Mouse (Mus musculus): ENCODE results near the gene 3110009E18Rik. TPM values are rescaled to one million over a fixed set of nuclear protein-coding genes. Genes with fewer than 3 reads are reported as not detected.

Gene 3110009E18Rik
- total and polyA plus RNA-seq, 2 experiments from 2014 or later, result 2.2 to 10.7 TPM

- Histone ChIP-seq H3K36me3 (ENCODE audit: insufficient read depth, low read length) (no peaks in the 10 kb centered on the region), H3K4me1 (ENCODE audit: insufficient read depth, low read length) (peaks cover 6% of the 10 kb centered on the region; the same call in 1 of the 2 replicates), H3K27ac (no peak overlapping the region), H3K4me3 (ENCODE audit: low read length) (no peak overlapping the region), H3K9ac (replicated peaks; ENCODE audit: low read length) (no peak overlapping the region), H3K9me3 (ENCODE audit: low read length) (no peaks in the 10 kb centered on the region), H3K27me3 (ENCODE audit: insufficient read depth, low read length) (no peaks in the 10 kb centered on the region), H3K4me2 (ENCODE audit: low read depth, low read length) (no peak overlapping the region)
- DNase-seq (ENCODE audit: low spot score), result no peak
- WGBS, result 21% methylated on average over 9 of the region's 9 CpGs
- no peak for ATAC-seq
- no peak for TF ChIP-seq CTCF (IDR thresholded peaks at IDR 0.05; ENCODE audit: low read depth)
These were observed 43.1 kb upstream of the 3110009E18Rik start for GRCm38 (mm10) chr1:120077746-120078410.

- ATAC-seq, result no peak
- no peaks in the 10 kb centered on the region for H3K9me3 ChIP-seq (ENCODE audit: low read length)
- H3K4me1 ChIP-seq (ENCODE audit: insufficient read depth, low read length), result no peaks in the 10 kb centered on the region
- DNase-seq (ENCODE audit: low spot score), result no peak
- H3K4me2 ChIP-seq (ENCODE audit: low read depth, low read length), result no peak overlapping the region
- no peak overlapping the region for H3K27ac ChIP-seq
- no peak for TF ChIP-seq CTCF (IDR thresholded peaks at IDR 0.05; ENCODE audit: low read depth)
- H3K27me3 ChIP-seq (ENCODE audit: insufficient read depth, low read length), result no peaks in the 10 kb centered on the region
- no peak overlapping the region for H3K4me3 ChIP-seq (ENCODE audit: low read length)
- no peaks in the 10 kb centered on the region for H3K36me3 ChIP-seq (ENCODE audit: insufficient read depth, low read length)
- WGBS, result 88% methylated on average over 1 of the region's 1 CpGs
- no peak overlapping the region for H3K9ac ChIP-seq (replicated peaks; ENCODE audit: low read length)
These were observed 40.4 kb upstream of the 3110009E18Rik start for GRCm38 (mm10) chr1:120080632-120081031.

- ATAC-seq (no peak), DNase-seq (ENCODE audit: low spot score) (no peak)
- Histone ChIP-seq H3K27ac (no peak overlapping the region), H3K4me2 (ENCODE audit: low read depth, low read length) (no peak overlapping the region), H3K4me3 (ENCODE audit: low read length) (no peak overlapping the region), H3K9me3 (ENCODE audit: low read length) (no peaks in the 10 kb centered on the region), H3K36me3 (ENCODE audit: insufficient read depth, low read length) (no peaks in the 10 kb centered on the region), H3K9ac (replicated peaks; ENCODE audit: low read length) (no peak overlapping the region), H3K27me3 (ENCODE audit: insufficient read depth, low read length) (no peaks in the 10 kb centered on the region), H3K4me1 (ENCODE audit: insufficient read depth, low read length) (no peaks in the 10 kb centered on the region)
- TF ChIP-seq CTCF (IDR thresholded peaks at IDR 0.05; ENCODE audit: low read depth), result no peak
- WGBS, result 42% methylated on average over 7 of the region's 7 CpGs
These were observed 37.9 kb upstream of the 3110009E18Rik start for GRCm38 (mm10) chr1:120082957-120083585.

- H3K9me3 ChIP-seq (ENCODE audit: low read length), result no peaks in the 10 kb centered on the region
- WGBS, result 57% methylated on average over 5 of the region's 5 CpGs
These were observed 37.0 kb upstream of the 3110009E18Rik start for GRCm38 (mm10) chr1:120083921-120084517.

GRCm38 (mm10) chr1:120085696-120086095 is 35.3 kb upstream of the 3110009E18Rik start:
- no peaks in the 10 kb centered on the region for H3K9me3 ChIP-seq (ENCODE audit: low read length)
- H3K4me1 ChIP-seq (ENCODE audit: insufficient read depth, low read length), result no peaks in the 10 kb centered on the region
- no peaks in the 10 kb centered on the region for H3K27me3 ChIP-seq (ENCODE audit: insufficient read depth, low read length)
- no peak overlapping the region for H3K9ac ChIP-seq (replicated peaks; ENCODE audit: low read length)
- H3K4me3 ChIP-seq (ENCODE audit: low read length), result no peak overlapping the region
- WGBS, result 66% methylated on average over 3 of the region's 3 CpGs
- H3K27ac ChIP-seq, result no peak overlapping the region
- no peak for TF ChIP-seq CTCF (IDR thresholded peaks at IDR 0.05; ENCODE audit: low read depth)
- H3K4me2 ChIP-seq (ENCODE audit: low read depth, low read length), result no peak overlapping the region
- DNase-seq (ENCODE audit: low spot score), result no peak
- no peaks in the 10 kb centered on the region for H3K36me3 ChIP-seq (ENCODE audit: insufficient read depth, low read length)
- no peak for ATAC-seq

More at GRCm38 (mm10) chr1:120083921-120084517, 37.0 kb upstream of the 3110009E18Rik start:
- Histone ChIP-seq H3K4me1 (ENCODE audit: insufficient read depth, low read length) (no peaks in the 10 kb centered on the region), H3K36me3 (ENCODE audit: insufficient read depth, low read length) (no peaks in the 10 kb centered on the region), H3K4me2 (ENCODE audit: low read depth, low read length) (no peak overlapping the region), H3K27me3 (ENCODE audit: insufficient read depth, low read length) (no peaks in the 10 kb centered on the region), H3K4me3 (ENCODE audit: low read length) (no peak overlapping the region), H3K27ac (no peak overlapping the region), H3K9ac (replicated peaks; ENCODE audit: low read length) (no peak overlapping the region)
- ATAC-seq (no peak), DNase-seq (ENCODE audit: low spot score) (no peak)
- TF ChIP-seq CTCF (IDR thresholded peaks at IDR 0.05; ENCODE audit: low read depth), result no peak

GRCm38 (mm10) chr1:120086644-120087043 is 34.3 kb upstream of the 3110009E18Rik start:
- Histone ChIP-seq H3K9me3 (ENCODE audit: low read length) (no peaks in the 10 kb centered on the region), H3K4me1 (ENCODE audit: insufficient read depth, low read length) (no peaks in the 10 kb centered on the region), H3K9ac (replicated peaks; ENCODE audit: low read length) (no peak overlapping the region), H3K27me3 (ENCODE audit: insufficient read depth, low read length) (no peaks in the 10 kb centered on the region), H3K4me2 (ENCODE audit: low read depth, low read length) (no peak overlapping the region), H3K4me3 (ENCODE audit: low read length) (no peak overlapping the region), H3K27ac (no peak overlapping the region), H3K36me3 (ENCODE audit: insufficient read depth, low read length) (no peaks in the 10 kb centered on the region)
- DNase-seq (ENCODE audit: low spot score) (no peak), ATAC-seq (no peak)
- TF ChIP-seq CTCF (IDR thresholded peaks at IDR 0.05; ENCODE audit: low read depth), result no peak
- WGBS, result 64% methylated on average over 13 of the region's 13 CpGs
